Mouse (Mus musculus): ENCODE results near the gene Irf5. TPM values are rescaled to one million over a fixed set of nuclear protein-coding genes. Genes with fewer than 3 reads are reported as not detected.

Gene Irf5
- 1.6 TPM for polyA plus RNA-seq (2014; fragmentation: Illumina TruSeq; extraction: RNeasy Lipid Tissue Mini Kit (QIAGEN cat#74804))

GRCm38 (mm10) chr6:29526281-29527251 is at the start of gene Irf5:
Irf5 (plus strand) TSS chr6:29526625.

GRCm38 (mm10) chr6:29507447-29508309 is 18.7 kb upstream of the Irf5 start, which contains the start of gene Kcp:
Kcp (minus strand) TSS chr6:29507952.

Other genes starting within 250 kb of the Irf5 start
- gene Fam71f2, start 247.0 kb upstream of the Irf5 start, polyA plus RNA-seq (2014; fragmentation: Illumina TruSeq; extraction: RNeasy Lipid Tissue Mini Kit (QIAGEN cat#74804)) = not detected
- not detected for gene Fam71f1, start 207.5 kb upstream of the Irf5 start, polyA plus RNA-seq (2014; fragmentation: Illumina TruSeq; extraction: RNeasy Lipid Tissue Mini Kit (QIAGEN cat#74804))
- gene Calu, start 178.6 kb upstream of the Irf5 start, polyA plus RNA-seq (2014; fragmentation: Illumina TruSeq; extraction: RNeasy Lipid Tissue Mini Kit (QIAGEN cat#74804)) = 605 TPM
- gene Opn1sw, start 138.2 kb upstream of the Irf5 start, polyA plus RNA-seq (2014; fragmentation: Illumina TruSeq; extraction: RNeasy Lipid Tissue Mini Kit (QIAGEN cat#74804)) = not detected
- 1.2 TPM for gene Ccdc136, start 130.3 kb upstream of the Irf5 start, polyA plus RNA-seq (2014; fragmentation: Illumina TruSeq; extraction: RNeasy Lipid Tissue Mini Kit (QIAGEN cat#74804))
- gene Flnc, start 93.4 kb upstream of the Irf5 start, polyA plus RNA-seq (2014; fragmentation: Illumina TruSeq; extraction: RNeasy Lipid Tissue Mini Kit (QIAGEN cat#74804)) = 0.20 TPM
- 16.8 TPM for gene Atp6v1f, start 58.9 kb upstream of the Irf5 start, polyA plus RNA-seq (2014; fragmentation: Illumina TruSeq; extraction: RNeasy Lipid Tissue Mini Kit (QIAGEN cat#74804))
- not detected for gene Atp6v1fnb, start 55.2 kb upstream of the Irf5 start, polyA plus RNA-seq (2014; fragmentation: Illumina TruSeq; extraction: RNeasy Lipid Tissue Mini Kit (QIAGEN cat#74804))
- gene Kcp, start 18.7 kb upstream of the Irf5 start, polyA plus RNA-seq (2014; fragmentation: Illumina TruSeq; extraction: RNeasy Lipid Tissue Mini Kit (QIAGEN cat#74804)) = not detected
- 79.3 TPM for gene Tnpo3, start 83.3 kb downstream of the Irf5 start, polyA plus RNA-seq (2014; fragmentation: Illumina TruSeq; extraction: RNeasy Lipid Tissue Mini Kit (QIAGEN cat#74804))
- 0.31 TPM for gene Tspan33, start 167.6 kb downstream of the Irf5 start, polyA plus RNA-seq (2014; fragmentation: Illumina TruSeq; extraction: RNeasy Lipid Tissue Mini Kit (QIAGEN cat#74804))
- gene Smo, start 208.9 kb downstream of the Irf5 start, polyA plus RNA-seq (2014; fragmentation: Illumina TruSeq; extraction: RNeasy Lipid Tissue Mini Kit (QIAGEN cat#74804)) = 30.5 TPM
- gene Ahcyl2, start 241.4 kb downstream of the Irf5 start, polyA plus RNA-seq (2014; fragmentation: Illumina TruSeq; extraction: RNeasy Lipid Tissue Mini Kit (QIAGEN cat#74804)) = 58.6 TPM

Measured in ovary, adult 10 weeks (tissue).